Mouse (Mus musculus): ENCODE results near the gene Racgap1.
A peak's percentile ranks its signal among the peaks of the same experiment; 100 is the strongest.

Racgap1 gene

GRCm38 (mm10) chr15:99664600-99665451 lies 13.4 kb upstream of the Racgap1 start:
- peak; percentile 38 for DNase-seq (ENCODE audit: low spot score)

DNA sequence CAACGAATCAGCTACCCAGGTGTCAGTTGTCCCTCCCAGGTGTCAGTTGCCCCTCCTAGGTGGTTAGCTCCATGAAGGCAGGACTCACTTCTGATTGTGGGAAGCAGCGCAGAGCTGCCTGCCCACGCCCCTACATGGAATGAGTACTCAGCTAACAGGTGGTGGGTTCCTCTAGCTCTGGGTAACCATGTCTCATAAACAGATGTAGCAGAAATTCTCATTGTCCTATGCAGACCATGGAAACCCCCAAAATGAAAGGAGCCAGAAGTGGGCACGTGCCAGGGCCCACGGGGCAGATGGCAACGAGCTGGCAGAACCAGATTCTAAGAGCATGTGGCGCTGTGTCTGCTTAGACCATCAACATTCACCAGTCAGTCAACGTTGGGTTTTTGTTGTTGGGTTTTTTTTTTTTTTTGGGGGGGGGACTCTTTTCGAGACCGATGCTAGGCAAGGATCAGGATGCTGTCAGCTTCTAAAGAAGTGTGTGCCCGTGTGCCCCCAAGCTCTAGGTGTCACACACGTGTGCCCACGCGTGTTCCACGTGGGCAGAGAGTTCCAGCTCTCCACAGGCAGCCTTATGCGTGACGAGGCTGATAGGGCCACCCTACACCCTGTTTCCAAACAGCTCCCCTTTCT lies 12.6 kb upstream of the Racgap1 start:
- DNase-seq (ENCODE audit: low spot score): no peak

DNA sequence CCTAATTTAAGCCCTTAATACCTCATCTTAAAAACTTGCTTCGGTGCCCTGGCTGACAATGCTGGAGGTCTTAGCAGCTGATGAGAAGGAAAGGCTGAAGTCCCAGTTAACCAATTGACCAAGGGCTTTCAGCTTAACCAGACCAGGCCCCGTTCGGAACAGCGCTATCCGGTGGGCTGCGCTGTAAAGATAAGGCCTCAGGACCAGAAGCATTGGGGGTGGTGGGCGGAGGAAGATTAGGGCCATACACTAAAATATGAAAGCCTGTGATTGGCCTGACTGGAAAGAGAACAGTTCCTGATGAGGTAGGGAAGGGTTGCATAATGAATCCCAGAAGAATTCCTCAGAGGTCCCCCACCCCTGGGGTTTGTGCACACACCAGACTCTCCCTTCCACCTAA lies 10.9 kb upstream of the Racgap1 start:
- no peak for DNase-seq (ENCODE audit: low spot score)

GRCm38 (mm10) chr15:99661121-99661830 lies 9.8 kb upstream of the Racgap1 start:
- DNase-seq (ENCODE audit: low spot score): no peak

GRCm38 (mm10) chr15:99658437-99658836 lies 7.0 kb upstream of the Racgap1 start:
- no peak for DNase-seq (ENCODE audit: low spot score)

DNA sequence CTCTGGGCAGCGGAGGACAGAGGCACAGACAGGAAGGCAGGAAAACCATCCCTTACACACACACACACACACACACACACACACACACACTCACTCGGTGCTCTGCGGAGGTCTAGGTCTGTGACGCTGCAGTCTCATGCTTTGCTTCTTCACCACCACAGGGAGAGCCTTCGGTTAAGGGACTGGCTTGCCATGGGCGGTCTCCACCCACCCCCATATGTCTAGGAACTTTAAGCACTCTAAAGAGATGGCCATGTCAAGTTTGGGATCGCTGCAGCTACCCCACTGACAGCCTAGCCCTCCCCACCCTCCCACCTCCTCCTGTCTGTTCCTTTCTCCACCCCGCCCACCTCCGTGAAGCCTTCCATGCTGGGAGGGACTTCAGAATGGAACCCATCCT lies 4.5 kb upstream of the Racgap1 start:
- DNase-seq (ENCODE audit: low spot score): no peak

GRCm38 (mm10) chr15:99653876-99654275 lies 2.4 kb upstream of the Racgap1 start:
- no peak for DNase-seq (ENCODE audit: low spot score)

GRCm38 (mm10) chr15:99653291-99653690 lies 1.8 kb upstream of the Racgap1 start:
- DNase-seq (ENCODE audit: low spot score): no peak

GRCm38 (mm10) chr15:99651984-99652872 lies 772 bp upstream of the Racgap1 start:
- no peak for DNase-seq (ENCODE audit: low spot score)

- no peak for DNase-seq (ENCODE audit: low spot score)
Measured at GRCm38 (mm10) chr15:99650304-99650703, 1.2 kb downstream of the Racgap1 start.

DNA sequence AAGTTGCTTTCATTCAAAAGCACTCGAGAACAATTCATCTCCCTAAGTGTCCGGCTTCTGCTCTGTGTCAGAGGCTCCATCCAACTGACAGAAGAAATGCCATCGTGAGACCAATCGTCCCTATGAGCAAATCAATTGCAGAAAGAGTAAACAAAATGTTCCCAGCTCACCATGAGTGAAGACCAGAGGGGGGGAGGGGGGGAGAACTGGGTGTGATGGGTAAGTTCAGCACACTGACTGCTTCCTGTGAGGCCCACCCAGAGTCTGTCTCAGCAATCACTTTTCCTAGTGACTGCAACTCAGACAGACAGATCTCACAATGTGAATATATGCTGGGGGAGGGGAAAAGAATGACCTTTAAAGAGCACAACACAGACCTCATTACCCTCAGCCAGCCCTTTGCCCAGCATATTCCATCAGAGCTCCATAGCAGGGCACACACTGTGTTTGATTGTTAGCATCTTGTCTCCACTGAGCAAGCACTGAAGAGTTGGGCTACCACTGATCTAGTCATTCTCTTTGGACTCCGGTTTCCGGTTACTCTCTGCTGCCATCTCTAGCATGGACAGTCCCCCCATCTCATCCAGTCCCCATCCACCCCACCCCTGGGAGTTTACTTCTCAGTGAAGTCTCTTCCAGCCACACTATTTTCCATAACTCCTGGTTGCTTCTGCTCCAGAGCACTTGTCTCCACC lies 2.2 kb downstream of the Racgap1 start:
- no peak for DNase-seq (ENCODE audit: low spot score)

GRCm38 (mm10) chr15:99648326-99648725 lies 3.1 kb downstream of the Racgap1 start:
- DNase-seq (ENCODE audit: low spot score): no peak

DNA sequence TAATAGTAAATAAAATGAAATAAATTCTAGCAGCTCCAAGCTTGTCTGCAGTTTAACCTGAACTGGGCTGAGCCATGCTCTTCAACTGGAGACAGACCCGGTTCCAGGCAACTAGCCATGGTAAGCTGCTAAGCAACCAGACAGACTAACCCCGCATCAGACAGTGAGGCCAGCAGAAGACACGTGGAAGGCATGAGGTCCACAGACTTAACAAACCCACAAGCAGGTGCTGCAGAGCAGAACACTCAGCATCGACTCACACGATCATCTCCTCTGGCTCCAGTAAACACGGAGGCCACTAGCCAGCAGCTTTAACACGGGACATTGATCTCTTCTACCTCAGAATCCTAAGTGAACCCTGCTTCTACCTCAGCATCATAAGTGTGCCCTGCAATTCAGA lies 6.7 kb downstream of the Racgap1 start:
- DNase-seq (ENCODE audit: low spot score): no peak

DNA sequence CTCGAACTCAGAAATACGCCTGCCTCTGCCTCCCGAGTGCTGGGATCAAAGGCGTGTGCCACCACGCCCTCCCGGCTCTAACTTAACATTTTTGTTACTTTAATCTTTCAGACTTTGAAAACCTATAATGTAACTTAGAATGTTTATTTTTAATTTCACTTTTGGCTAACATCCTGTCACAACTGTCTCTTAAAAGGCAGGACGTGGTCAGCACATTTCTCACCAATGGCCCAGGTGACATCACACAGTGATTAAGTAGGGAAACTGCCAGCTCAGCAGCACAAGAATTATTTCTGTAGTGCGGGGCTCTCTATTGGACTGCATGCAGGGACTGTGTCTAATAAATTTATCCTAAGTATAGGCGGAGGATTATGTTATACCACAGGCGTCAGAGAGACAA lies 7.6 kb downstream of the Racgap1 start:
- no peak for DNase-seq (ENCODE audit: low spot score)

DNA sequence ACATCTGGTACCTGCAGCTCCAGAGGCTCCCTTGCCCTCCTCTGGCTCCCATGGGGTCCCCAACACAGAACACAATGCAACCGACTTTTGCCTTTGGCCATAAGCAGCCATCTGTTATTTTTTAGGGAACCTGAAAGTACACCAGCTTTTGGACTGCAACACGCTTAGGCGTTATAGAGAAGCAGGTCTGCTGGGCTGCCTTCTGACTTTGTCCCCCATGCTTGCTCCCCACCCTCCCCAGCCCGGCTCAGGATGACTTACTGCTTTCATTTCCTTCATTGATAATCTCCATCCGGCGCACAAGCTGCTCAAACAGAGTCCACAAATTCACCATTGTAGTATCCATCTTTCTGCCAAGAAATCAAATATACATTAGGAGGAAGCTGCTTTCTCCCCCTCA lies 8.8 kb downstream of the Racgap1 start:
- DNase-seq (ENCODE audit: low spot score): no peak

GRCm38 (mm10) chr15:99638124-99638485 lies 13.4 kb downstream of the Racgap1 start:
- no peak for DNase-seq (ENCODE audit: low spot score)

GRCm38 (mm10) chr15:99637405-99638123 lies 13.9 kb downstream of the Racgap1 start:
- no peak for DNase-seq (ENCODE audit: low spot score)

GRCm38 (mm10) chr15:99634702-99635101 lies 16.8 kb downstream of the Racgap1 start:
- DNase-seq (ENCODE audit: low spot score): no peak

DNA sequence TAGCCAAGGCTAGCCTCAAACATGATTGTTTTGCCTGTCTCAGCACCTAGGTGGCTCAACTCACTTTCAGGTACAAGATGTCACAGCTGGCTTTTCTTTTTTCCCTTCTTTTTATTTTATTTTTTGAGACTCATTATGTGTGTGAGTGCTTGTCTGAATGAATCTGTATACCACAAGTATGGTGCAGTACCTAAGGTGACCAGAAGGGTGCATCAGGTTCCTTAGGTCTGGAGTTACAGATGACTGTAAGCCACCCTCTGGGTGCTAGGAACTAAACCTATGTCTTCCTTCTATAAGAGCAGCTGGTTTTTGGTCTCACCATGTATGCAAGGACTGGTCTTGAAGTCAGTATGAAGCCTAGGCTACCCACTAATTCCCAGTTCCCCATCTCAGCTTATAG lies 19.8 kb downstream of the Racgap1 start:
- no peak for DNase-seq (ENCODE audit: low spot score)

GRCm38 (mm10) chr15:99622063-99622462 lies 29.4 kb downstream of the Racgap1 start:
- DNase-seq (ENCODE audit: low spot score): no peak

DNA sequence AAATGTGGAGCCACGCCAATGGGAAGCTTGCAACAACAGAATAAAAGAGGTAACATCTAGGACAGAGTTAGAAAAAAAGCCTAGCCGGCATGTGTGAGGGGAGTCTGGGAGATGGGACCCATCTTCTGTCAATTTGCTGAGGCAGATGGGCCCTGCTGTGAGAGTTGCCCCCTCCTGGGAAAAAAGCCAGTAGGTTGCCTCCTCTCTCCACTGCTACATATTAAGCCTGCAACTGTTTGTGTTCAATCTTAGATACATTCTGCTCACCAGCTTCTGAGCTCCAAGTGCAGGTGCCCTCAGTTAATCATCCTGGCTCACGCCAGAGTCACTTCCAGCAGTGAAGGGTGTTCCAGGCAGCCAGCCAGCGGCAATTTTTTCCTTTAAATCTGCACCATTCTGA lies 31.6 kb downstream of the Racgap1 start:
- no peak for DNase-seq (ENCODE audit: low spot score)
